Mouse (Mus musculus) G1E (cell line): ENCODE measurements around the gene Pmf1.

Source experiments
- CTCF ChIP-seq: IDR thresholded peaks from 2 replicates; pipeline ENCODE4 v1.5.1; 2012; ENCODE audit warnings: low read depth, low read length, inconsistent platforms, mixed read lengths
- GATA1 ChIP-seq: IDR thresholded peaks from 2 replicates; pipeline ENCODE4 v1.6.1; 2012; ENCODE audit warnings: borderline replicate concordance, low read length, inconsistent platforms, mixed read lengths
- POLR2AphosphoS5 ChIP-seq: IDR thresholded peaks from 2 replicates; pipeline ENCODE4 v1.6.1; 2012; ENCODE audit warnings: low read depth, low read length, inconsistent platforms; ENCODE audit not compliant: insufficient replicate concordance
- TAL1 ChIP-seq: conservative IDR thresholded peaks from 2 replicates; pipeline ENCODE4 v1.6.1; 2012; ENCODE audit warnings: low read depth, low read length, inconsistent platforms, mixed read lengths

- TF ChIP-seq CTCF: no peak
- TF ChIP-seq TAL1: no peak
- TF ChIP-seq GATA1: no peak
- TF ChIP-seq POLR2AphosphoS5: no peak
These were observed 507 bp upstream of the Pmf1 start for GRCm38 (mm10) chr3:88410645-88411031.
